Mouse (Mus musculus) brain, embryonic 14.5 days (tissue): ENCODE measurements around the gene Csrp2.

ENCODE experiments used
- CTCF ChIP-seq: fragments of 200-500 bp; IDR thresholded peaks from 2 replicates; pipeline ENCODE4 v1.5.1; 2012; ENCODE audit warnings: inconsistent platforms, mild to moderate bottlenecking, moderate library complexity, borderline replicate concordance; ENCODE audit not compliant: insufficient read depth, insufficient read length; ENCODE audit errors: extremely low read depth
- POLR2A ChIP-seq: fragments of 200-500 bp; IDR thresholded peaks from 2 replicates; pipeline ENCODE4 v1.6.1; 2012; ENCODE audit warnings: mild to moderate bottlenecking, inconsistent platforms, borderline replicate concordance; ENCODE audit not compliant: poor library complexity, insufficient read depth, insufficient read length, severe bottlenecking; ENCODE audit errors: extremely low read depth

DNA sequence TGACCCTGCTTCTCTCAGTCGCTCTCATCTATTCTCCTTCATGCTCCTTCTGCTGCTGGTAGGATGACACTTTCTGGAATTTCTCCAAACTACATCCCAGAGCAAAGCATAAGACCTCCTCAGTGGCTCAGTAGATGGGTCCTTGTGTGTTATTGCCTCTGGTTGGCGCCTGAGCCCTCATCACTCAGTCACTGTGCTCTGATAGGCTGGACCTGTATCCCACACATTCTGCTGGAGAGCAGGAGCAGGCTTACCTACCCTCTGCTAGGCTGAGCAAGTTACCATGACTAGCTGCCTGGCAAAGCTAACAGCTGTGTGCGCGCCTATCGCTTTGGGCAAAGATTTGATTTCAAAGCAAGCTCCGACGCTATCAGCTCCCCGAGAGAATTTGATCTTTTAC is 41.7 kb upstream of the Csrp2 start:
- TF ChIP-seq CTCF (no peak), POLR2A (no peak)
